Mouse (Mus musculus) midbrain, embryonic 10.5 days (tissue): ENCODE data around the gene Lrrc74a. TPM values are rescaled to one million over a fixed set of nuclear protein-coding genes. Genes with fewer than 3 reads are reported as not detected.
A peak's percentile ranks its signal among the peaks of the same experiment; 100 is the strongest.

ENCODE experiments used
- DNase-seq: peaks from one replicate; pipeline ENCODE4 v3.0.0-alpha.2; 2017; ENCODE audit warnings: low spot score
- H3K27ac ChIP-seq: fragments of 300-500 bp; sonication (generic); replicated peaks from 2 replicates; pipeline ENCODE4 v1.5.1; 2016; ENCODE audit warnings: mild to moderate bottlenecking
- H3K27me3 ChIP-seq: fragments of 300-500 bp; sonication (generic); 2 replicates; pipeline ENCODE4 v1.6.1; 2016; ENCODE audit warnings: low read depth, mild to moderate bottlenecking; ENCODE audit not compliant: poor library complexity, severe bottlenecking
- H3K36me3 ChIP-seq: fragments of 300-500 bp; sonication (generic); 2 replicates; pipeline ENCODE4 v1.6.1; 2016; ENCODE audit warnings: mild to moderate bottlenecking, moderate library complexity
- H3K4me1 ChIP-seq: fragments of 300-500 bp; sonication (generic); 2 replicates; pipeline ENCODE4 v1.6.1; 2016
- H3K4me3 ChIP-seq: fragments of 300-500 bp; sonication (generic); 2 replicates; pipeline ENCODE4 v1.5.1; 2016; ENCODE audit warnings: mild to moderate bottlenecking, moderate library complexity
- H3K9me3 ChIP-seq: fragments of 300-500 bp; sonication (generic); replicated peaks from 2 replicates; pipeline ENCODE4 v1.6.1; 2016; ENCODE audit warnings: mild to moderate bottlenecking
- WGBS: fragments of 180-500 bp; shearing (Covaris S2); methylation state at CpG from one replicate; pipeline ENCODE4 v1.1.7; 2016; 5-methylcytosine and 5-hydroxymethylcytosine counted together
- polyA plus RNA-seq: library from polyadenylated mRNA; unstranded; fragments of >200 nt; fragmentation: Nextera tagmentation; extraction: Ambion mirVana; gene quantifications from 2 replicates; pipeline ENCODE4 v1.2.1, GENCODE M21; 2016

The Lrrc74a gene
- polyA plus RNA-seq, 1 experiment from 2014 or later: not detected

- WGBS: 91% methylated on average over 11 of the region's 11 CpGs
- H3K4me3 ChIP-seq: no peak overlapping the region
- H3K36me3 ChIP-seq: no peaks in the 10 kb centered on the region
- peak overlapping the region; percentile 61; the same call in 1 of the 2 replicates for H3K27ac ChIP-seq
- peaks cover 58% of the 10 kb centered on the region for H3K4me1 ChIP-seq
- no peaks in the 10 kb centered on the region for H3K27me3 ChIP-seq
- DNase-seq: no peak
- no peaks in the 10 kb centered on the region for H3K9me3 ChIP-seq
These were observed 60.2 kb downstream of the Lrrc74a start for GRCm38 (mm10) chr12:86794331-86794730.

GRCm38 (mm10) chr12:86795076-86795837, 61.1 kb downstream of the Lrrc74a start:
- Histone ChIP-seq H3K9me3 (no peaks in the 10 kb centered on the region), H3K4me1 (peaks cover 57% of the 10 kb centered on the region), H3K36me3 (no peaks in the 10 kb centered on the region), H3K4me3 (no peak overlapping the region), H3K27me3 (no peaks in the 10 kb centered on the region), H3K27ac (peak overlapping the region; percentile 56)
- WGBS: 59% methylated on average over 7 of the region's 7 CpGs
- no peak for DNase-seq

DNA sequence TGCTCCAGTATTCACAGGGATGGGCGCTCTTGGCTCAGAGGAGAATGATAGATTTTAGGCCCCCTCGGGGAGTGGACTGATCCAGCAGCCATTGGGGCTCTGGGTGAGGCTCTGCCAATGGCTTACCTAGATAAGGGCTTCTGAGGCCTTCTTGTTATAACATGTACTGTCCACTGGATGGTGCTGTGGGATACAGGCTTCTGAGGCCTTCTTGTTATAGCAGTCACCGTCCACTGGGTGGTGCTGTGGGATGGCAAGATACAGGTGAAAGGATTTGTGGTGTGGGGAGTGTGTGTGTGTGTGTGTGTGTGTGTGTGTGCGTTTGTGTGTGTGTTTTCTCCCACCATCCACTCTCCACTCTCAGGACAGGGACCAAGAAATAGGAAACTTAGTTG, 61.7 kb downstream of the Lrrc74a start:
- 7% methylated on average over 4 of the region's 4 CpGs for WGBS
- H3K27ac ChIP-seq: peak overlapping the region; percentile 68
- H3K4me1 ChIP-seq: peaks cover 57% of the 10 kb centered on the region
- no peaks in the 10 kb centered on the region for H3K9me3 ChIP-seq
- H3K36me3 ChIP-seq: no peaks in the 10 kb centered on the region
- H3K27me3 ChIP-seq: no peaks in the 10 kb centered on the region
- H3K4me3 ChIP-seq: no peak overlapping the region
- peak; percentile 87 for DNase-seq

DNA sequence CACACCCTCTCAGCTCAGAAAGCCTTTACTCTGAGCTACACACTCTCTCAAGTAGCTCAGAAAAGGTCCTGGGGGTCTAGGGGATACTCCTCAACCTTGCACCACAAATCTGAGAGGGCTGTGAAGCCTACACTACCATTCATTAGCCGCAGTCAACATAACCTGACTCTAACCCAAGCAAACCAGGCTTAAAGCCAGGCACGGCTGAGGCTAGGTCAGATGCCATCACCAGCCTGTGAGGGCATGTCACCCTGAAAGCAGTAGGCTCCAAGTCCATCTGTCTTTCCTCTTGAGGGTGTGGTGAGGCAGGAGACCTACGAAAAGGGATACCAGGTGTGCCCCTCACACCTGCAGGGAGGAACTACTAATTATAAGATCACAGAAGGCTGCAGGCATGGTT, 62.2 kb downstream of the Lrrc74a start:
- Histone ChIP-seq H3K36me3 (no peaks in the 10 kb centered on the region), H3K27ac (peak overlapping the region; percentile 68), H3K27me3 (no peaks in the 10 kb centered on the region), H3K4me1 (peaks cover 57% of the 10 kb centered on the region), H3K9me3 (no peaks in the 10 kb centered on the region), H3K4me3 (no peak overlapping the region)
- no peak for DNase-seq
- WGBS: 82% methylated on average over 3 of the region's 3 CpGs

- 82% methylated on average over 4 of the region's 4 CpGs for WGBS
- DNase-seq: no peak
- Histone ChIP-seq H3K4me1 (peaks cover 70% of the 10 kb centered on the region), H3K27ac (peak overlapping the region; percentile 10; the same call in 1 of the 2 replicates), H3K4me3 (no peak overlapping the region), H3K9me3 (no peaks in the 10 kb centered on the region), H3K36me3 (no peaks in the 10 kb centered on the region), H3K27me3 (peaks cover 4% of the 10 kb centered on the region)
These were observed 63.6 kb downstream of the Lrrc74a start for GRCm38 (mm10) chr12:86797771-86798170.

- Histone ChIP-seq H3K27ac (peak overlapping the region; percentile 86), H3K4me3 (no peak overlapping the region), H3K9me3 (no peaks in the 10 kb centered on the region), H3K36me3 (no peaks in the 10 kb centered on the region), H3K4me1 (peaks cover 75% of the 10 kb centered on the region), H3K27me3 (peaks cover 16% of the 10 kb centered on the region)
- peak; percentile 92 for DNase-seq
- WGBS: 20% methylated on average over 14 of the region's 14 CpGs
These were observed 64.8 kb downstream of the Lrrc74a start for GRCm38 (mm10) chr12:86798773-86799540.

GRCm38 (mm10) chr12:86799786-86800185, 65.6 kb downstream of the Lrrc74a start:
- Histone ChIP-seq H3K27me3 (peaks cover 24% of the 10 kb centered on the region), H3K27ac (peak overlapping the region; percentile 86; the same call in 1 of the 2 replicates), H3K4me1 (peaks cover 79% of the 10 kb centered on the region), H3K4me3 (no peak overlapping the region), H3K9me3 (no peaks in the 10 kb centered on the region), H3K36me3 (no peaks in the 10 kb centered on the region)
- 86% methylated on average over 7 of the region's 7 CpGs for WGBS
- DNase-seq: no peak

GRCm38 (mm10) chr12:86800336-86800735, 66.2 kb downstream of the Lrrc74a start:
- no peaks in the 10 kb centered on the region for H3K9me3 ChIP-seq
- 36% methylated on average over 4 of the region's 4 CpGs for WGBS
- no peak for DNase-seq
- peaks cover 84% of the 10 kb centered on the region for H3K4me1 ChIP-seq
- no peaks in the 10 kb centered on the region for H3K36me3 ChIP-seq
- H3K27me3 ChIP-seq: peaks cover 29% of the 10 kb centered on the region
- H3K4me3 ChIP-seq: peak overlapping the region; percentile 42
- H3K27ac ChIP-seq: peak overlapping the region; percentile 88

- no peak for DNase-seq
- WGBS: 0% methylated on average over 7 of the region's 7 CpGs
- Histone ChIP-seq H3K4me3 (peak overlapping the region; percentile 42), H3K27ac (peak overlapping the region; percentile 88), H3K36me3 (no peaks in the 10 kb centered on the region), H3K4me1 (peaks cover 84% of the 10 kb centered on the region), H3K27me3 (peaks cover 34% of the 10 kb centered on the region), H3K9me3 (no peaks in the 10 kb centered on the region)
These were observed 66.6 kb downstream of the Lrrc74a start for GRCm38 (mm10) chr12:86800765-86801147.

DNA sequence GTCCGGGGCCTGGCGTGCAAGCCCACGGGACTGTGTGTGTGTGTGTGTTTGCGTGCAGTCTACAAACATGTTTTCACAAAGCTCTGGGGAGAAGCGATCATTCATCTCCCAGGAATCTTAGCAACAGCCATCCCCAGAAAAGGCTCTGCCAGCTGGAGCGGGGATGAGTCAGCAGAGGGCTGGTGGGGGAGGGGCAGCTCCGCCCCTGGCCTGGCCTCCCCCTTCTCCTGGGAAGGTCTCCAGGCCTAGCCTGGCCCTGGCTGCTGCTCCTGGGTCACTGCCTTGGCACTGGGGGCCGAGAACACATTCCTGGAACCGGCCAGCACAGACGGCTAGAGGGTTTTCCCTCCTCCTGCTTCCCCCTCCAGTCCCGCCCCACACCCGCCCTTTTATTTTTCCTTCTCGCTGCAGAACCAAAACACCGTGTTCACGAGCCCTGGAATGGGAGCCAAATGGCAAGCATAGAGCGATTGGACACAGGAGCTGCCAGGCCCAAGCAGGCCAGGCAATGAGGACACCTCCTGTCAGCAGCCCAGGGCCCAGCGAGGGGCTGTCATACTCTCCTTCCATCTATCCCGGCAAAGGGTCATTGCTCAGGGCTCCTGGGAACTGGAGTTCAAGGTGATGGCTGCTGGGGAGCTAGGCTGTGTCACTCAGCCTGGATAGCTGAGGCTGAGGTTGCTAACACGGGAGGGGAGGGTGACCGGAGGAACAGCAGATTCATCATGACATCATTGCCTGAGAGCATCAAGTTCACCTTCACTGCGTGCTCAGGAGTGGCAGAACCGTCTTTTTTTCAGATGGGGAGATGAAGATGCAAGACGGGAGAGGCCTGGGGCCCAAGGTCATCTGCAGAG, 67.2 kb downstream of the Lrrc74a start:
- peak; percentile 90 for DNase-seq

GRCm38 (mm10) chr12:86802005-86802671, 68.0 kb downstream of the Lrrc74a start:
- Histone ChIP-seq H3K36me3 (no peaks in the 10 kb centered on the region), H3K4me3 (peak overlapping the region; percentile 42), H3K4me1 (peaks cover 86% of the 10 kb centered on the region), H3K27me3 (peaks cover 35% of the 10 kb centered on the region), H3K27ac (peak overlapping the region; percentile 88), H3K9me3 (no peaks in the 10 kb centered on the region)
- DNase-seq: peak; percentile 71
- WGBS: 2% methylated on average over 17 of the region's 17 CpGs

More for the DNA sequence above, 67.2 kb downstream of the Lrrc74a start:
- Histone ChIP-seq H3K9me3 (no peaks in the 10 kb centered on the region), H3K4me3 (peak overlapping the region; percentile 42), H3K36me3 (no peaks in the 10 kb centered on the region), H3K27ac (peak overlapping the region; percentile 88), H3K27me3 (peaks cover 35% of the 10 kb centered on the region), H3K4me1 (peaks cover 84% of the 10 kb centered on the region)
- WGBS: 3% methylated on average over 22 of the region's 23 CpGs

DNA sequence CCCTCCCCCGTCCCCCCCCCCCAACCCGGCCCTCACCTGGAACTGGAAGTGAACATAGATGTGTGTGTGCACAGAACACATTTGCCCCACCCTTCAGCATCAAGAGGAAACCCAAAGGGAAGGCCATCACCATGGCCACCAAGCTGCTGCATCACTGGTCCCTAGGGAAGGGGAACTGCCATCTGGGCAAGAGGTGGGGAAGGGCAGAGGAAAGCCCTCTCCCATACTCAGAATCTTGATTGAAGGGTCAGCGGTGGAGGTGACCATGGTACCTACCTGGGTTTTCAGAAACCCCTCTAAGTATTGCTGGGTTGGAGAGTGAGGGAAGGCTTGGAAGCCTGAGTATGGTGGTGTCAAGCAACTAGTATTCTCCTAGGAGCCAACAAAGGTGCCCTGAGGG, 68.7 kb downstream of the Lrrc74a start:
- Histone ChIP-seq H3K9me3 (no peaks in the 10 kb centered on the region), H3K27me3 (peaks cover 39% of the 10 kb centered on the region), H3K27ac (peak overlapping the region; percentile 88), H3K36me3 (no peaks in the 10 kb centered on the region), H3K4me3 (no peak overlapping the region), H3K4me1 (peaks cover 91% of the 10 kb centered on the region)
- DNase-seq: no peak
- WGBS: 47% methylated on average over 3 of the region's 3 CpGs
